Mouse (Mus musculus) stomach, embryonic 14.5 days (tissue): ENCODE results near the gene Pim2. TPM values are rescaled to one million over a fixed set of nuclear protein-coding genes. Genes with fewer than 3 reads are reported as not detected.

Experiments used
- ATAC-seq: fragments of 200-750 bp; cut with Nextera tagmentation; 2 replicates; pipeline ENCODE4 v1.8.0; 2017; ENCODE audit warnings: low read depth, moderate TSS enrichment; ENCODE audit not compliant: insufficient number of reproducible peaks, insufficient read depth, low FRiP score
- H3K27ac ChIP-seq: fragments of 300-500 bp; sonication (generic); 2 replicates; pipeline ENCODE4 v1.5.1; 2014; ENCODE audit warnings: mild to moderate bottlenecking, low read length, moderate library complexity, mixed read lengths
- H3K27me3 ChIP-seq: fragments of 300-500 bp; sonication (generic); 2 replicates; pipeline ENCODE4 v1.6.1; 2014; ENCODE audit warnings: low read length, control low read depth, mixed read lengths; ENCODE audit not compliant: control insufficient read depth, insufficient read depth
- H3K36me3 ChIP-seq: fragments of 300-500 bp; sonication (generic); 2 replicates; pipeline ENCODE4 v1.6.1; 2014; ENCODE audit warnings: mild to moderate bottlenecking, control low read depth, low read length, moderate library complexity, mixed read lengths; ENCODE audit not compliant: control insufficient read depth, insufficient read depth
- H3K4me1 ChIP-seq: fragments of 300-500 bp; sonication (generic); 2 replicates; pipeline ENCODE4 v1.6.1; 2014; ENCODE audit warnings: low read length, control low read depth, mixed read lengths; ENCODE audit not compliant: control insufficient read depth, insufficient read depth
- H3K4me2 ChIP-seq: fragments of 300-500 bp; sonication (generic); replicated peaks from 2 replicates; pipeline ENCODE4 v1.6.1; 2014; ENCODE audit warnings: low read depth, low read length, control low read depth
- H3K4me3 ChIP-seq: fragments of 300-500 bp; sonication (generic); 2 replicates; pipeline ENCODE4 v1.5.1; 2014; ENCODE audit warnings: low read depth, low read length, control low read depth
- H3K9ac ChIP-seq: fragments of 300-500 bp; sonication (generic); replicated peaks from 2 replicates; pipeline ENCODE4 v1.6.1; 2014; ENCODE audit warnings: low read depth, mild to moderate bottlenecking, control low read depth, low read length, moderate library complexity, mixed read lengths
- H3K9me3 ChIP-seq: fragments of 300-500 bp; sonication (generic); 2 replicates; pipeline ENCODE4 v1.6.1; 2016; ENCODE audit warnings: low read depth, low read length, control low read depth; ENCODE audit not compliant: control insufficient read depth
- WGBS: fragments of 180-500 bp; shearing (Covaris S2); extraction: QIAGEN DNeasy Blood & Tissue Kit; methylation state at CpG from one replicate; pipeline ENCODE4 v1.1.7; 2014; 5-methylcytosine and 5-hydroxymethylcytosine counted together
- polyA plus RNA-seq: library from polyadenylated mRNA; unstranded; fragments of >200 nt; fragmentation: Nextera tagmentation; extraction: Ambion mirVana; gene quantifications from 2 replicates; pipeline ENCODE4 v1.2.1, GENCODE M21; 2014

The Pim2 gene
- polyA plus RNA-seq, 1 experiment from 2014 or later, result 8.0 TPM

DNA sequence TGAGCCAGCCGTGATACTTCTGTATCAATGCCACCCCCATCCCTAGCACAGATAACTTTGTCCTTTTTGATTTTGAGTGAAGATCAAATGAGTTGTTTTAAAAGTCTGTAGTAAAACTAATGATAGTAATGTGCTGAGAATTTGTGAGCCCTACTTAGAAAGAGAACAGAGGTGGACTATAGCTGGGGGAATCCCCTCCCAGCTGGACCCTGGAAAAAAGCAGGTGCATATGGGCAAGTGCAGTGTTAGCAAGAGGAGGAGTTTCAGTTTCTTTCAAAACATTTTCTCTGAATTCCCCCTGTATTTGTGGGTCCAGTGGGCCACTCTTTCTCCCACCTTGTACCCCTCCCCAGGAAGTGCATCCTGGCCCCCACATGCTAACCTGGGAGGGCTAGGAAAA lies 14.9 kb upstream of the Pim2 start:
- no peaks in the 10 kb centered on the region for H3K9me3 ChIP-seq
- no peak overlapping the region for H3K27ac ChIP-seq
- H3K27me3 ChIP-seq, result no peaks in the 10 kb centered on the region
- ATAC-seq, result no peak
- H3K4me2 ChIP-seq, result no peak overlapping the region
- no peak overlapping the region for H3K9ac ChIP-seq
- 83% methylated on average over 1 of the region's 1 CpGs for WGBS
- peaks cover 6% of the 10 kb centered on the region for H3K36me3 ChIP-seq
- H3K4me3 ChIP-seq, result no peak overlapping the region
- no peaks in the 10 kb centered on the region for H3K4me1 ChIP-seq

DNA sequence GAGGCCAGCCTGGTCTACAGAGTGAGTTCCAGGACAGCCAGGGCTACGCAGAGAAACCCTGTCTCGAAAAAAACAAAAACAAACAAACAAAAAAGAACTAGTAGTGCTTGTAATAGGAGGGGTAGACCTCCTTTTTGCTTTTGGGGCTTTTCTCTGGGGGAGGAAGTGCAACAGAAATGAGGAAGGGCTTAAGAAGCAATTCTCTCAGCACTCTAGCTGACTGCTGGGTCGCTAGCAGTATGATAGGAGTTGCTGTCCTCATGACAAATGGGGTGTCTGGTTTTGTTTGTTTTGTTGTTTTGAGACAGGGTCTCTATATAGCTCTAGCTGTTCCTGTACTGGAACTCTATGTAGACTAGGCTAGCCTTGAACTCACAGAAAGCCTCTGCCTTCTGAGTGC lies 13.5 kb upstream of the Pim2 start:
- ATAC-seq, result no peak
- H3K27me3 ChIP-seq, result no peaks in the 10 kb centered on the region
- H3K27ac ChIP-seq, result no peak overlapping the region
- no peak overlapping the region for H3K9ac ChIP-seq
- no peaks in the 10 kb centered on the region for H3K4me1 ChIP-seq
- no peaks in the 10 kb centered on the region for H3K9me3 ChIP-seq
- WGBS, result 76% methylated on average over 3 of the region's 3 CpGs
- H3K36me3 ChIP-seq, result peaks cover 6% of the 10 kb centered on the region
- H3K4me2 ChIP-seq, result no peak overlapping the region
- H3K4me3 ChIP-seq, result no peak overlapping the region

GRCm38 (mm10) chrX:7865343-7865742 lies 12.7 kb upstream of the Pim2 start:
- Histone ChIP-seq H3K4me1 (no peaks in the 10 kb centered on the region), H3K27me3 (no peaks in the 10 kb centered on the region), H3K36me3 (peaks cover 6% of the 10 kb centered on the region), H3K4me2 (no peak overlapping the region), H3K9me3 (no peaks in the 10 kb centered on the region), H3K9ac (no peak overlapping the region), H3K4me3 (no peak overlapping the region), H3K27ac (no peak overlapping the region)
- 78% methylated on average over 2 of the region's 2 CpGs for WGBS
- ATAC-seq, result no peak

GRCm38 (mm10) chrX:7865786-7866185 lies 12.3 kb upstream of the Pim2 start:
- Histone ChIP-seq H3K36me3 (peaks cover 6% of the 10 kb centered on the region), H3K27ac (no peak overlapping the region), H3K9ac (no peak overlapping the region), H3K4me1 (no peaks in the 10 kb centered on the region), H3K9me3 (no peaks in the 10 kb centered on the region), H3K4me3 (no peak overlapping the region), H3K4me2 (no peak overlapping the region), H3K27me3 (no peaks in the 10 kb centered on the region)
- 49% methylated on average over 2 of the region's 2 CpGs for WGBS
- ATAC-seq, result peak; percentile 37; the same call in 1 of the 2 replicates

DNA sequence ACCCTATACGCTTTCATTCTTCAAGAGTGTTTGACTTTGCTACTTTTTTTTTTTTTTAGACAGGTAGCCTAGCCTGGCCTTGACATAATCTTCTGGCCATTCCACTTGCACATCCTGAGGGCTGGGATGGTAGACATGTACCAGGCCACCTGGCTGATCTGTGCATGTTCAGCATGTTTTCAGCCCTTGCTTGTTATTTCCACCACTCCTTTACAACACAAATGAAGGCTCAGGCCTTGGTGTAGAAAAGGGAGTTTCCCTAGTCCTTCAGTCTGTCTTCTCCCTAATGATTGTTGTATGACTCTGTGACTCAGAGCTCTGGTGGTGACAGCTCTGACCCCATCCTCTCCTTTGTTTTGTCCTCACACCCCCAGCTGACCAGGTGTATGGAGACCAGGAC lies 10.9 kb upstream of the Pim2 start:
- no peak overlapping the region for H3K4me3 ChIP-seq
- no peaks in the 10 kb centered on the region for H3K4me1 ChIP-seq
- H3K27ac ChIP-seq, result no peak overlapping the region
- peaks cover 6% of the 10 kb centered on the region for H3K36me3 ChIP-seq
- no peak for ATAC-seq
- WGBS, result 91% methylated on average over 1 of the region's 1 CpGs
- H3K27me3 ChIP-seq, result no peaks in the 10 kb centered on the region
- no peaks in the 10 kb centered on the region for H3K9me3 ChIP-seq
- H3K4me2 ChIP-seq, result no peak overlapping the region
- no peak overlapping the region for H3K9ac ChIP-seq

DNA sequence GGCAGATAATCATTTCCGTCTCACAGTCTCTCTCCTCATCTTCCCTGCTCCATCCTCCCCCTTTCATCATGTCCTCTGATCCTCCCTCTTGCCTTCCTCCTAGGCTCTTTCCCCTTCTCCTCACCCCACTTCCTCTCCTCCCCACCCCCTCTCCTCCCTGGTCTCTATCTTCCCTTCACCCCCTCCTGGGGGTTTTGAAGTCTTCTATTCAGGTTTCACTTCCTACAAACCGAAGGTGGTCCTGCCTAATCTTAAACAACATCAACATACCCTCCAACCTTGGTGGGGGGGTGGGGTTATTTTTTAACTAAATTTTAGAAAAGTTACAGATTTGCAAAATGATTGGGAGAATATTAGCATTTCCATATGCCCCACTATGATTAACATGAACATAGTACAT lies 9.6 kb upstream of the Pim2 start:
- Histone ChIP-seq H3K27me3 (no peaks in the 10 kb centered on the region), H3K36me3 (peaks cover 8% of the 10 kb centered on the region), H3K27ac (no peak overlapping the region), H3K4me1 (no peaks in the 10 kb centered on the region), H3K4me2 (no peak overlapping the region), H3K9me3 (no peaks in the 10 kb centered on the region), H3K4me3 (no peak overlapping the region), H3K9ac (no peak overlapping the region)
- ATAC-seq, result no peak
- 52% methylated on average over 2 of the region's 2 CpGs for WGBS

DNA sequence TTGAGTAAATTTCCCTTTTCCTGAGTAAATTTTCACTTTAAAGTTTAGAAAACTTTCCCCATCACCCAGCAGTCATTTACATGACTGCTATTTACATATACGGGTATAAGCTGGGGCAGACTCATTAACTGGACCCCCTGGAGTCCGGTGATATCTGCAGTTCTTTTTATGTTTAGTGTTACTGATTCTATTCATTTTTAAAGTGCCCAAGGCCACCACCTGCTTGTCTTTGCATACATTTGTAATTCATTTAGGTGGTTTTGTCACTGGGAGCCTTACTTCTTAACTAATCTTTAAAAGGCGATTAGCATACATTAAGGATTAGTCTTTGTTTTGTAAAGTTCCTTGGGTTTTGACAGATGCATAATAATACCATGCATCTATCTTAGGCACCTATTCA lies 8.2 kb upstream of the Pim2 start:
- WGBS, result 47% methylated on average over 3 of the region's 3 CpGs
- Histone ChIP-seq H3K27me3 (no peaks in the 10 kb centered on the region), H3K27ac (no peak overlapping the region), H3K4me1 (no peaks in the 10 kb centered on the region), H3K4me2 (no peak overlapping the region), H3K9ac (no peak overlapping the region), H3K36me3 (peaks cover 10% of the 10 kb centered on the region), H3K9me3 (no peaks in the 10 kb centered on the region), H3K4me3 (no peak overlapping the region)
- no peak for ATAC-seq

- Histone ChIP-seq H3K4me1 (no peaks in the 10 kb centered on the region), H3K9me3 (no peaks in the 10 kb centered on the region), H3K9ac (no peak overlapping the region; the same call in 1 of the 2 replicates), H3K27me3 (no peaks in the 10 kb centered on the region), H3K36me3 (peaks cover 2% of the 10 kb centered on the region; the same call in 1 of the 2 replicates), H3K4me2 (peak overlapping the region; percentile 85), H3K27ac (no peak overlapping the region), H3K4me3 (peak overlapping the region; percentile 35)
- ATAC-seq, result peak; percentile 16; the same call in 1 of the 2 replicates
- WGBS, result 25% methylated on average over 21 of the region's 21 CpGs
Measured at GRCm38 (mm10) chrX:7878495-7878894, 433 bp downstream of the Pim2 start.

DNA sequence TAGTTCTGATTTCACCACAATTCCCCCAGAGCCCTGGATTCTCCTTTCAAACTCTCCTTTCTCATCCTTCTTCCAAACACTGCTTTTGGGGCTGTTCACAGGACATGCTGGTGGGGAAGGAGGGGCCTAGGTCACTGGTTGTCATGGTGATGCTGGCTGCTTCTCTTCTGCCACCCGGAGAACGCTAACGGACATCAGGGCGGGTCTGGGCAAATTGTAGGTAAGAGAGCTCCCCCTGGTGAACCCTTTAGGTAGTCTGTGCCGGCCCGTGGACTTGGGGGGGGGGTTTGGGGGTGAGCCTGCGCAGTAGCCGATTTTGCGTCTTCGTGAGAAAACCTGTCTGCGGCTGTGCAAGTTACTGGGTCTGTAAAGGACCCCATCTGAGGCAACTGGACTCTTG lies 1.8 kb downstream of the Pim2 start:
- no peak; the same call in 1 of the 2 replicates for ATAC-seq
- Histone ChIP-seq H3K27me3 (no peaks in the 10 kb centered on the region), H3K4me3 (no peak overlapping the region)

More for the DNA sequence above, 1.8 kb downstream of the Pim2 start:
- no peaks in the 10 kb centered on the region for H3K36me3 ChIP-seq
- no peaks in the 10 kb centered on the region for H3K9me3 ChIP-seq
- H3K27ac ChIP-seq, result no peak overlapping the region
- 10% methylated on average over 11 of the region's 11 CpGs for WGBS
- peak overlapping the region; percentile 28; the same call in 1 of the 2 replicates for H3K4me2 ChIP-seq
- no peaks in the 10 kb centered on the region for H3K4me1 ChIP-seq
- H3K9ac ChIP-seq, result no peak overlapping the region
